Mouse (Mus musculus): ENCODE data around the gene Cyp3a11. TPM values are rescaled to one million over a fixed set of nuclear protein-coding genes. Genes with fewer than 3 reads are reported as not detected.
"Not testable (repeated sequence)": the region's sequence is repeated elsewhere in the genome, so short reads cannot be mapped to it uniquely, and the experiment has no call there.

Cyp3a11 gene
- total and polyA plus RNA-seq, 3 experiments = not detected

DNA sequence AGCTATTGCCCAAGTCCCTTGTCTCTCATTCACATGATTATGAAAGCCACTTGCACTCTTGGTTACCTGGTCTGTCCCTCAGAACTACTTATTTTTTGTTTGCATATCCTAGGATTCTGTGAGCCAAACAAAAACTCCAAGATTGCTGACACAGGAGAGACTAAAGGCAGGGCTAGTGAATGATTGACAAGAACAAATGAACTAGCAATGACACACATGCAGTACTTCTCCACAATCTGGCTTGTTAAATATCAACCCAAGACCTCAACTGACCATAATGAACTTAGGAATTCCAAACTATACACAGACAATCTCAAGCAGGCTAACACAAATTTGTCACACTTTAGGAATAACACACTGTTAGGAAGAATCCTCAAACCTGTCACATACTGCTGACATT, 32.0 kb upstream of the Cyp3a11 start:
- Histone ChIP-seq H3K4me2 (ENCODE audit: insufficient read depth, low read depth, poor library complexity, severe bottlenecking) (no peak overlapping the region), H3K4me3 (replicated peaks in 1 of 3; ENCODE audit: low read depth in 2 of 3, low read length in 2 of 3, poor library complexity in 1 of 3) (no peak overlapping the region), H3K36me3 (replicated peaks in 1 of 2; ENCODE audit: control insufficient read depth in 1 of 2, insufficient read depth in 1 of 2, low read length in 1 of 2) (no peaks in the 10 kb centered on the region), H3K9me3 (replicated peaks; ENCODE audit: low read length) (peaks cover 53% of the 10 kb centered on the region), H3K9ac (ENCODE audit: insufficient read depth, low read depth) (no peak overlapping the region), H3K27me3 (replicated peaks) (no peaks in the 10 kb centered on the region), H3K79me2 (replicated peaks; ENCODE audit: control insufficient read depth, extremely low read depth, insufficient read depth, poor library complexity, severe bottlenecking) (no peaks in the 10 kb centered on the region), H3K4me1 (ENCODE audit: control insufficient read depth in 1 of 2, insufficient read depth in 2 of 2) (no peaks in the 10 kb centered on the region), H3K27ac (ENCODE audit: insufficient read depth, low read depth) (no peak overlapping the region)
- in situ Hi-C loops (cut with MboI; ENCODE audit: low pct_ligation_motif_present, low pct_unique_long_range_greater_than_20kb, low sequenced_read_pairs) = no loop called here
- dilution Hi-C loops (cut with MboI; ENCODE audit: extremely low pct_ligation_motif_present, extremely low pct_unique_long_range_greater_than_20kb, low sequenced_read_pairs) = no loop called here
- no peak for DNase-seq (ENCODE audit: extremely low read depth)
- TF ChIP-seq JUN (IDR thresholded peaks at IDR 0.05; ENCODE audit: insufficient read depth, low read depth, low read length) = no peak

DNA sequence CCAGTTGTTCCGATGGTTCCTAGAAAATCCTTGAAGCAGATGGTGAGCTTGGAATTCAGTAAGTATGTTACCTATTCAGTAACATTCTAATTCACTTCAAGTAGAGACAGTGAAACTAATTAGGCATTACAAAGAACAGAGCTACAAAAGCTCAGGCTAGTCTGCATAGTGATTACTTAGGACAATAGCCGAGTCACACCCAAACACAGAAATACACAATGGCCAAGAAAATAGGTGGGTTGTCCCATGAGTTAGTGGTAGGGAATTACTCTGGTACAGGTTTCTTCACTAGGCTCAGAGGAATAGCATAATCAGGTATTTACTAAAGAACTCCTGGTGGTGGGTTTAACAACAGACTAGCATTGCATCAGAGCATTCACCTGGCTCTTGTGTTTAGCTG, 27.2 kb upstream of the Cyp3a11 start:
- H3K27me3 ChIP-seq (replicated peaks); H3K4me3 ChIP-seq (replicated peaks in 1 of 3; ENCODE audit: low read depth in 2 of 3, low read length in 2 of 3, poor library complexity in 1 of 3); H3K9ac ChIP-seq (ENCODE audit: insufficient read depth, low read depth); H3K4me1 ChIP-seq (ENCODE audit: control insufficient read depth in 1 of 2, insufficient read depth in 2 of 2); H3K4me2 ChIP-seq (ENCODE audit: insufficient read depth, low read depth, poor library complexity, severe bottlenecking); DNase-seq (ENCODE audit: extremely low read depth); H3K79me2 ChIP-seq (replicated peaks; ENCODE audit: control insufficient read depth, extremely low read depth, insufficient read depth, poor library complexity, severe bottlenecking); in situ Hi-C loops (cut with MboI; ENCODE audit: low pct_ligation_motif_present, low pct_unique_long_range_greater_than_20kb, low sequenced_read_pairs); dilution Hi-C loops (cut with MboI; ENCODE audit: extremely low pct_ligation_motif_present, extremely low pct_unique_long_range_greater_than_20kb, low sequenced_read_pairs); H3K27ac ChIP-seq (ENCODE audit: insufficient read depth, low read depth); H3K36me3 ChIP-seq (replicated peaks in 1 of 2; ENCODE audit: control insufficient read depth in 1 of 2, insufficient read depth in 1 of 2, low read length in 1 of 2): not testable (repeated sequence)
- peaks cover 54% of the 10 kb centered on the region for H3K9me3 ChIP-seq (replicated peaks; ENCODE audit: low read length)

DNA sequence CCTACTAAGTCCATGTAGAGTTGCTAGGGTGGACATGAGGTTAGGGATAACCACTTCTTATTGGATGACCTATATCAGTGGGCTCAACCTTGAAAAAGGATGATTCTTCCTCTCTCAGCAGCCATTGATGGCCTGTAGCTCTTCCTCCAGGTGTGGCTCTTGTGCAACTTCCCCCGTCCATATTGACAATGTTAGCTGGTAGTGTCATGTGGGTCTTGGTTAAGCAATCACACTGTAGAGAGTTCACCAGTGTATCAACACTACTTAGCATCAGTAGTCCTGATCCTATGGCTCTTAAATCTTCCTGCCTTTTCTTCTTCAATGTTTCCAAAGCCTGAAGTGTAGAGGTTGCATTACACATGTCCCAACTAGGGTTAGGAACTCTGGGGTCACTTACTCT, 24.8 kb upstream of the Cyp3a11 start:
- Histone ChIP-seq H3K4me3 (replicated peaks in 1 of 3; ENCODE audit: low read depth in 2 of 3, low read length in 2 of 3, poor library complexity in 1 of 3) (no peak overlapping the region), H3K4me1 (ENCODE audit: control insufficient read depth in 1 of 2, insufficient read depth in 2 of 2) (no peaks in the 10 kb centered on the region), H3K4me2 (ENCODE audit: insufficient read depth, low read depth, poor library complexity, severe bottlenecking) (no peak overlapping the region), H3K27ac (ENCODE audit: insufficient read depth, low read depth) (no peak overlapping the region), H3K79me2 (replicated peaks; ENCODE audit: control insufficient read depth, extremely low read depth, insufficient read depth, poor library complexity, severe bottlenecking) (no peaks in the 10 kb centered on the region), H3K27me3 (replicated peaks) (no peaks in the 10 kb centered on the region), H3K9ac (ENCODE audit: insufficient read depth, low read depth) (no peak overlapping the region), H3K36me3 (replicated peaks in 1 of 2; ENCODE audit: control insufficient read depth in 1 of 2, insufficient read depth in 1 of 2, low read length in 1 of 2) (no peaks in the 10 kb centered on the region), H3K9me3 (replicated peaks; ENCODE audit: low read length) (peaks cover 47% of the 10 kb centered on the region)
- DNase-seq (ENCODE audit: extremely low read depth) = no peak
- in situ Hi-C loops (cut with MboI; ENCODE audit: low pct_ligation_motif_present, low pct_unique_long_range_greater_than_20kb, low sequenced_read_pairs) (no loop called here), dilution Hi-C loops (cut with MboI; ENCODE audit: extremely low pct_ligation_motif_present, extremely low pct_unique_long_range_greater_than_20kb, low sequenced_read_pairs) (no loop called here)
- TF ChIP-seq ZNF384 (IDR thresholded peaks at IDR 0.05; ENCODE audit: low read depth, low read length) = no peak
- TF ChIP-seq JUND (conservative IDR thresholded peaks at IDR 0.05; ENCODE audit: low read depth, low read length) = no peak
- TF ChIP-seq MAZ (IDR thresholded peaks at IDR 0.05; ENCODE audit: low read depth, low read length) = no peak
- TF ChIP-seq UBTF (IDR thresholded peaks at IDR 0.05; ENCODE audit: low read depth, low read length) = no peak
- TF ChIP-seq NRF1 (IDR thresholded peaks at IDR 0.05; ENCODE audit: low read depth, low read length) = no peak
- TF ChIP-seq MXI1 (IDR thresholded peaks at IDR 0.05; ENCODE audit: low read depth, low read length) = no peak
- TF ChIP-seq PAX5 (IDR thresholded peaks at IDR 0.05; ENCODE audit: low read length) = no peak
- TF ChIP-seq MAX (IDR thresholded peaks at IDR 0.05; ENCODE audit: low read length) = no peak
- no peak for TF ChIP-seq TCF12 (IDR thresholded peaks at IDR 0.05; ENCODE audit: low read depth, low read length)

All from CH12.LX (cell line).